Mouse (Mus musculus) hindbrain, embryonic 10.5 days (tissue): ENCODE data around the gene Alox12e. TPM values are rescaled to one million over a fixed set of nuclear protein-coding genes. Genes with fewer than 3 reads are reported as not detected.

Experiments
- DNase-seq: peaks from one replicate; pipeline ENCODE4 v3.0.0-alpha.2; 2017; ENCODE audit warnings: low spot score
- H3K27ac ChIP-seq: fragments of 300-500 bp; sonication (generic); 2 replicates; pipeline ENCODE4 v1.5.1; 2016; ENCODE audit warnings: mild to moderate bottlenecking, moderate library complexity
- H3K27me3 ChIP-seq: fragments of 300-500 bp; sonication (generic); 2 replicates; pipeline ENCODE4 v1.6.1; 2016; ENCODE audit warnings: mild to moderate bottlenecking; ENCODE audit not compliant: poor library complexity, insufficient read depth, severe bottlenecking
- H3K36me3 ChIP-seq: fragments of 300-500 bp; sonication (generic); 2 replicates; pipeline ENCODE4 v1.6.1; 2016; ENCODE audit warnings: mild to moderate bottlenecking, moderate library complexity
- H3K4me1 ChIP-seq: fragments of 300-500 bp; sonication (generic); replicated peaks from 2 replicates; pipeline ENCODE4 v1.6.1; 2016; ENCODE audit warnings: mild to moderate bottlenecking
- H3K4me3 ChIP-seq: fragments of 300-500 bp; sonication (generic); 2 replicates; pipeline ENCODE4 v1.5.1; 2016; ENCODE audit warnings: mild to moderate bottlenecking, moderate library complexity
- H3K9me3 ChIP-seq: fragments of 300-500 bp; sonication (generic); 2 replicates; pipeline ENCODE4 v1.6.1; 2016; ENCODE audit warnings: mild to moderate bottlenecking, moderate library complexity
- WGBS: fragments of 180-500 bp; shearing (Covaris S2); methylation state at CpG from one replicate; pipeline ENCODE4 v1.1.7; 2016; 5-methylcytosine and 5-hydroxymethylcytosine counted together
- polyA plus RNA-seq: library from polyadenylated mRNA; unstranded; fragments of >200 nt; fragmentation: Nextera tagmentation; extraction: Ambion mirVana; gene quantifications from 2 replicates; pipeline ENCODE4 v1.2.1, GENCODE M21; 2016

Alox12e gene
- polyA plus RNA-seq, 1 experiment from 2014 or later: not detected

DNA sequence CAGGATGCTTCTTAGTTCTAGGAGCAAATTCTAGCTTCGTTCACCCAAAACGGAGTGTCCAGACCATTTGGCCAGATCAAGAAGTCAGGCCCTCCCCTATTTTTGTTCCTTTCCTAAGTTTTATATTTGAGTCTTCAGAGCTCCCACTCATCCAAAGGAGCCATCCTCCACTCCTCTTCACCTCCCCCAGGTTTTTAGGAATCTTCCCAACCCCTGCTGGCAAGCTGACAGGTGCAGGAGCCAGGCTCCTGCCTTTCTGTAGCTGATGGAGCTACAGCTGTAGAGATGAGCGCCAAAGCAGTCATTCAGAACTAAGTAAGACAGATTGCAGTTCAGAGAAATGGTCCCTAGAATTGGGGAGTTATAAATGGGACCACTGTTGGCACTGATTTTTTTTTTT is 43.5 kb downstream of the Alox12e start:
- Histone ChIP-seq H3K9me3 (no peaks in the 10 kb centered on the region), H3K4me1 (no peaks in the 10 kb centered on the region), H3K27me3 (no peaks in the 10 kb centered on the region), H3K36me3 (no peaks in the 10 kb centered on the region), H3K4me3 (no peak overlapping the region), H3K27ac (no peak overlapping the region)
- DNase-seq: no peak
- WGBS: 81% methylated on average over 3 of the region's 3 CpGs

GRCm38 (mm10) chr11:70271641-70272040 is 50.8 kb downstream of the Alox12e start:
- H3K4me1 ChIP-seq: no peaks in the 10 kb centered on the region
- DNase-seq: no peak
- H3K27ac ChIP-seq: no peak overlapping the region
- H3K36me3 ChIP-seq: no peaks in the 10 kb centered on the region
- no peaks in the 10 kb centered on the region; the same call in 1 of the 2 replicates for H3K27me3 ChIP-seq
- H3K4me3 ChIP-seq: no peak overlapping the region
- H3K9me3 ChIP-seq: no peaks in the 10 kb centered on the region
- WGBS: 89% methylated on average over 7 of the region's 7 CpGs

- WGBS: 87% methylated on average over 1 of the region's 1 CpGs
- Histone ChIP-seq H3K4me3 (no peak overlapping the region), H3K27me3 (peaks cover 3% of the 10 kb centered on the region), H3K36me3 (no peaks in the 10 kb centered on the region), H3K9me3 (no peaks in the 10 kb centered on the region), H3K4me1 (no peaks in the 10 kb centered on the region), H3K27ac (no peak overlapping the region)
- DNase-seq: no peak
These were observed 56.0 kb downstream of the Alox12e start for GRCm38 (mm10) chr11:70266405-70266804.

DNA sequence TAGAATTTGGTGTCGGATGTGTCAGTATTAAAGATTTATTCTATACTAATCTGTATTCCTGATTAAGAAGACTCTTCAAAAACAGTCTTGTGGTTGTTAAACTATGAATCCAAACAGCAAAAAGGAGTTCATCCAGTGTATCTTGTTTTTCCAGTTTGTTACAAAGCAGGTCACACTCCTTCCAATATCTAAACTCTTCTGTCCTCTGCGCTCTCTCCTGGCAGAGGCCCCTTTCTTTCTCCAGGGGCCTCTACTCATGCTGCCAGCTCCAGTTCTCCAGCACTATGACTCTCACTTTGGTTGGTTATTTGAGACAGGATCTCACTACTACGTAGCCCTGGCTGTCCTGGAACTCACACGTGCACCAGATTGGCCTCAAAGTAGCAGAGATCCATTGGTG is 56.6 kb downstream of the Alox12e start:
- no peak for DNase-seq
- peaks cover 3% of the 10 kb centered on the region for H3K27me3 ChIP-seq
- no peak overlapping the region for H3K27ac ChIP-seq
- no peaks in the 10 kb centered on the region for H3K36me3 ChIP-seq
- no peaks in the 10 kb centered on the region for H3K9me3 ChIP-seq
- H3K4me1 ChIP-seq: no peaks in the 10 kb centered on the region
- no peak overlapping the region for H3K4me3 ChIP-seq
- WGBS: 76% methylated on average over 4 of the region's 4 CpGs

Other genes starting within 250 kb of the Alox12e start
- 0.51 TPM in 1 of 2 replicates, not detected in the other for gene Asgr2, start 230.0 kb downstream of the Alox12e start, polyA plus RNA-seq
- gene Mgl2, start 192.3 kb downstream of the Alox12e start, polyA plus RNA-seq: not detected in 2 replicates
- 0.35 and 0.81 TPM in 2 replicates for gene Clec10a, start 166.4 kb downstream of the Alox12e start, polyA plus RNA-seq
- 0.93 and 1.5 TPM in 2 replicates for gene Slc16a11, start 109.9 kb downstream of the Alox12e start, polyA plus RNA-seq
- 15.7 and 18.0 TPM in 2 replicates for gene Slc16a13, start 101.6 kb downstream of the Alox12e start, polyA plus RNA-seq
- 5.5 and 5.6 TPM in 2 replicates for gene Bcl6b, start 92.8 kb downstream of the Alox12e start, polyA plus RNA-seq
- gene 0610010K14Rik, start 84.7 kb downstream of the Alox12e start, polyA plus RNA-seq: 240 and 261 TPM in 2 replicates
- gene Gm21988, start 82.8 kb downstream of the Alox12e start, polyA plus RNA-seq: 10.0 and 14.5 TPM in 2 replicates
- 125 and 171 TPM in 2 replicates for gene Rnasek, start 82.8 kb downstream of the Alox12e start, polyA plus RNA-seq
- 2.4 and 3.7 TPM in 2 replicates for gene Alox12, start 67.3 kb downstream of the Alox12e start, polyA plus RNA-seq
- 0.06 and 0.16 TPM in 2 replicates for gene Alox15, start 29.4 kb upstream of the Alox12e start, polyA plus RNA-seq
- gene Pelp1, start 87.4 kb upstream of the Alox12e start, polyA plus RNA-seq: 50.6 and 53.0 TPM in 2 replicates
- 31.1 and 32.7 TPM in 2 replicates for gene Arrb2, start 110.0 kb upstream of the Alox12e start, polyA plus RNA-seq
- 48.3 and 49.2 TPM in 2 replicates for gene Med11, start 129.3 kb upstream of the Alox12e start, polyA plus RNA-seq
- gene Zmynd15, start 136.8 kb upstream of the Alox12e start, polyA plus RNA-seq: 0.25 and 0.30 TPM in 2 replicates
- 0.31 and 0.41 TPM in 2 replicates for gene Cxcl16, start 137.4 kb upstream of the Alox12e start, polyA plus RNA-seq
- gene Tm4sf5, start 182.6 kb upstream of the Alox12e start, polyA plus RNA-seq: 0.52 TPM in 1 of 2 replicates, not detected in the other
- gene Vmo1, start 192.0 kb upstream of the Alox12e start, polyA plus RNA-seq: 0.34 TPM in 1 of 2 replicates, not detected in the other
- 0.35 and 0.47 TPM in 2 replicates for gene Gltpd2, start 196.6 kb upstream of the Alox12e start, polyA plus RNA-seq
- 1,108 and 1,160 TPM in 2 replicates for gene Psmb6, start 202.7 kb upstream of the Alox12e start, polyA plus RNA-seq
- not detected in 2 replicates for gene Gm40193, start 210.3 kb upstream of the Alox12e start, polyA plus RNA-seq
- gene Pld2, start 217.4 kb upstream of the Alox12e start, polyA plus RNA-seq: 3.8 and 4.1 TPM in 2 replicates
- gene Mink1, start 240.3 kb upstream of the Alox12e start, polyA plus RNA-seq: 12.6 and 14.6 TPM in 2 replicates